Comparison of ENCODE assay signal across 8 mouse cellular contexts in genomic region chr1:152400556-152401540, GRCm38 (mm10). TPM values are rescaled to one million over a fixed set of nuclear protein-coding genes. Genes with fewer than 3 reads are reported as not detected.
DNase-seq lines count a peak whose midpoint lies in the region; ATAC-seq lines count a peak whose summit lies in the region.

No protein-coding gene starts in this region.

- peak overlapping the region; percentile 76 for H3K4me2 ChIP-seq in heart, embryonic 13.5 days

- 0 out of 2 replicates have a peak overlapping the region, but pooled peaks have one; percentile 51 for H3K27ac ChIP-seq in heart, embryonic 13.5 days (replicated peaks)
- peak overlapping the region; percentile 83; the same call in 1 of the 2 replicates for H3K27ac ChIP-seq in limb, embryonic 10.5 days

- no peaks in the 10 kb centered on the region for H3K36me3 ChIP-seq in heart, embryonic 13.5 days
- no peaks in the 10 kb centered on the region for H3K36me3 ChIP-seq in limb, embryonic 10.5 days

- H3K4me3 ChIP-seq in heart, embryonic 13.5 days = peak overlapping the region; percentile 69
- H3K4me3 ChIP-seq in limb, embryonic 10.5 days = peak overlapping the region; percentile 69

- peaks cover 10% of the 10 kb centered on the region; the same call in 1 of the 2 replicates for H3K9me3 ChIP-seq in heart, embryonic 13.5 days
- H3K9me3 ChIP-seq in limb, embryonic 10.5 days (replicated peaks) = no peaks in the 10 kb centered on the region

- peaks cover 13% of the 10 kb centered on the region for H3K4me1 ChIP-seq in heart, embryonic 13.5 days
- peaks cover 13% of the 10 kb centered on the region for H3K4me1 ChIP-seq in limb, embryonic 10.5 days

- no peak for ATAC-seq in heart, embryonic 13.5 days (ENCODE audit: extremely low read depth, insufficient number of reproducible peaks, low FRiP score, low TSS enrichment)
- no peak for ATAC-seq in megakaryocyte progenitor cell, adult 5-6 weeks (replicated peaks; ENCODE audit: poor library complexity)

- peak; percentile 38 to 55 for DNase-seq in frontal cortex, postnatal 36 days (ENCODE audit: low spot score in 2 of 2)
- no peak for DNase-seq in frontal cortex, postnatal 10 days (ENCODE audit: low spot score in 2 of 2)
- peak; percentile 7 for DNase-seq in ZHBTc4 (ENCODE audit: low read depth, low spot score)
- DNase-seq in limb, embryonic 10.5 days (ENCODE audit: low spot score) = no peak
- peak; percentile 36 for DNase-seq in retina, embryonic 14.5 days (ENCODE audit: low spot score)
- DNase-seq in urinary bladder, adult 18-20 months (ENCODE audit: low spot score in 2 of 2) = no peak

- 23% methylated on average over 14 of the region's 14 CpGs for WGBS in heart, embryonic 13.5 days
- WGBS in limb, embryonic 10.5 days = 29% methylated on average over 14 of the region's 14 CpGs

- H3K27me3 ChIP-seq in heart, embryonic 13.5 days (replicated peaks) = peaks cover 12% of the 10 kb centered on the region; the same call in 1 of the 2 replicates
- H3K27me3 ChIP-seq in limb, embryonic 10.5 days (ENCODE audit: low read depth, poor library complexity, severe bottlenecking) = peaks cover 50% of the 10 kb centered on the region

- H3K9ac ChIP-seq in heart, embryonic 13.5 days = peak overlapping the region; percentile 80

RNA-seq across cellular contexts. Expression of gene Colgalt2, which starts 1.2 kb away (rescaled TPM):
- polyA plus RNA-seq in heart, embryonic 13.5 days (2015; fragmentation: Nextera tagmentation; extraction: Ambion mirVana) = 3.0 and 3.2 TPM in 2 replicates
- 1.0 and 1.4 TPM in 2 replicates for polyA plus RNA-seq in limb, embryonic 10.5 days (2016; fragmentation: Nextera tagmentation; extraction: Ambion mirVana)
- not detected in 2 replicates for total RNA-seq in megakaryocyte progenitor cell, adult 5-6 weeks (2015)
- not detected in 2 replicates for total RNA-seq in megakaryocyte progenitor cell, adult 5-6 weeks (2017)

RNA-seq across cellular contexts. Expression of gene Tsen15, which starts 14.4 kb away (rescaled TPM):
- 59.0 and 66.5 TPM in 2 replicates for polyA plus RNA-seq in heart, embryonic 13.5 days (2015; fragmentation: Nextera tagmentation; extraction: Ambion mirVana)
- 109 and 121 TPM in 2 replicates for polyA plus RNA-seq in limb, embryonic 10.5 days (2016; fragmentation: Nextera tagmentation; extraction: Ambion mirVana)
- 55.4 and 57.3 TPM in 2 replicates for total RNA-seq in megakaryocyte progenitor cell, adult 5-6 weeks (2015)
- total RNA-seq in megakaryocyte progenitor cell, adult 5-6 weeks (2017) = 34.7 and 40.1 TPM in 2 replicates

Comparison
In these comparisons a context has a peak if more than half of its experiments do, and no peak if none do; other contexts are left out.
1. DNase-seq: peak in frontal cortex, postnatal 36 days (2 of 2), ZHBTc4 (single experiment) and retina, embryonic 14.5 days (single experiment); none in frontal cortex, postnatal 10 days (0 of 2), limb, embryonic 10.5 days (single experiment) and urinary bladder, adult 18-20 months (0 of 2).